Mouse (Mus musculus) kidney, adult 2 months (tissue): ENCODE measurements around the gene Ccdc154.

Experiments used
- CTCF ChIP-seq: fragments of 200-500 bp; conservative IDR thresholded peaks from 2 replicates; pipeline ENCODE4 v1.5.1; 2011; ENCODE audit warnings: low read depth, mild to moderate bottlenecking, control low read depth, low read length, moderate library complexity, mixed read lengths; ENCODE audit not compliant: insufficient read depth, insufficient read length
- POLR2A ChIP-seq: fragments of 200-500 bp; IDR thresholded peaks from one replicate; pipeline ENCODE4 v1.6.1; 2011; ENCODE audit warnings: low read depth, low read length, control low read depth

- TF ChIP-seq POLR2A (no peak), CTCF (no peak)
These were observed 48.6 kb downstream of the Ccdc154 start for GRCm38 (mm10) chr17:25210680-25211466.
